Mouse (Mus musculus) left cerebral cortex, postnatal 36 days (tissue): ENCODE data around the gene Lingo1. TPM values are rescaled to one million over a fixed set of nuclear protein-coding genes. Genes with fewer than 3 reads are reported as not detected.
A peak's percentile ranks its signal among the peaks of the same experiment; 100 is the strongest.

Experiments
- DNase-seq, 2 experiments: peaks; one replicate each; pipeline ENCODE4 v3.0.0; 2021 to 2022; ENCODE audit warnings: low spot score in 2 of 2, mixed read lengths in 1 of 2
- intact Hi-C: fragments of 180-260 bp; cut with DNase I; formaldehyde crosslinking; loops from one replicate; pipeline ENCODE4 v1.15.1; 2025
- total RNA-seq, 2 experiments: library from RNA; stranded (reverse); gene quantifications; 2 replicates each; pipeline ENCODE4 v1.2.3; 2021

The Lingo1 gene
- total RNA-seq, 2 experiments from 2014 or later = 455 to 509 TPM

GRCm38 (mm10) chr9:56620512-56621371 lies 175.5 kb downstream of the Lingo1 start:
- DNase-seq = peak in 1 of 2 experiments; percentile 62
- intact Hi-C loops = no loop called here

- DNase-seq = no peak
- intact Hi-C loops = no loop called here
Measured at GRCm38 (mm10) chr9:56619715-56620114, 176.6 kb downstream of the Lingo1 start.

- no peak for DNase-seq
- intact Hi-C loops = no loop called here
Measured at GRCm38 (mm10) chr9:56618660-56619059, 177.6 kb downstream of the Lingo1 start.

- peak in 1 of 2 experiments; percentile 4 for DNase-seq
- intact Hi-C loops = no loop called here
Measured at GRCm38 (mm10) chr9:56616061-56616460, 180.2 kb downstream of the Lingo1 start.

- intact Hi-C loops = loop anchor here (5.0 kb wide), 1 partner anchor 400 kb away; no protein-coding TSS in a partner anchor
- DNase-seq = peak in 1 of 2 experiments; percentile 25
Measured at GRCm38 (mm10) chr9:56612798-56613183, 183.5 kb downstream of the Lingo1 start.

- peak in 1 of 2 experiments; percentile 25 for DNase-seq
- intact Hi-C loops = loop anchor here (5.0 kb wide), 1 partner anchor 400 kb away; no protein-coding TSS in a partner anchor
Measured at GRCm38 (mm10) chr9:56611912-56612797, 184.1 kb downstream of the Lingo1 start.

GRCm38 (mm10) chr9:56610955-56611354 lies 185.3 kb downstream of the Lingo1 start:
- intact Hi-C loops = loop anchor here (5.0 kb wide), 1 partner anchor 399 kb away; no protein-coding TSS in a partner anchor
- peak in 1 of 2 experiments; percentile 18 for DNase-seq

GRCm38 (mm10) chr9:56610466-56610865 lies 185.8 kb downstream of the Lingo1 start:
- intact Hi-C loops = loop anchor here (5.0 kb wide), 1 partner anchor 398 kb away; no protein-coding TSS in a partner anchor
- no peak for DNase-seq

- no peak for DNase-seq
- intact Hi-C loops = loop anchor here (5.0 kb wide), 1 partner anchor 337 kb away; no protein-coding TSS in a partner anchor
Measured at GRCm38 (mm10) chr9:56609486-56609885, 186.8 kb downstream of the Lingo1 start.

GRCm38 (mm10) chr9:56608691-56609351 lies 187.4 kb downstream of the Lingo1 start:
- intact Hi-C loops = loop anchor here (5.0 kb wide), 1 partner anchor 337 kb away; no protein-coding TSS in a partner anchor
- no peak for DNase-seq

- intact Hi-C loops = loop anchor here (5.0 kb wide), 1 partner anchor 334 kb away; no protein-coding TSS in a partner anchor
- peak in 1 of 2 experiments; percentile 7 for DNase-seq
Measured at GRCm38 (mm10) chr9:56606082-56606740, 190.1 kb downstream of the Lingo1 start.

GRCm38 (mm10) chr9:56605443-56605806 lies 190.8 kb downstream of the Lingo1 start:
- DNase-seq = no peak
- intact Hi-C loops = loop anchor here (5.0 kb wide), 1 partner anchor 333 kb away; no protein-coding TSS in a partner anchor

GRCm38 (mm10) chr9:56604797-56605442 lies 191.3 kb downstream of the Lingo1 start:
- intact Hi-C loops = loop anchor here (5.0 kb wide), 1 partner anchor 333 kb away; no protein-coding TSS in a partner anchor
- DNase-seq = no peak

- intact Hi-C loops = no loop called here
- no peak for DNase-seq
Measured at GRCm38 (mm10) chr9:56600655-56601054, 195.6 kb downstream of the Lingo1 start.

- no peak for DNase-seq
- intact Hi-C loops = no loop called here
Measured at GRCm38 (mm10) chr9:56592639-56593038, 203.6 kb downstream of the Lingo1 start.

- intact Hi-C loops = no loop called here
- no peak for DNase-seq
Measured at GRCm38 (mm10) chr9:56591248-56591888, 204.9 kb downstream of the Lingo1 start.

- DNase-seq = no peak
- intact Hi-C loops = no loop called here
Measured at GRCm38 (mm10) chr9:56589762-56590161, 206.5 kb downstream of the Lingo1 start.

- no peak for DNase-seq
Measured at GRCm38 (mm10) chr9:56584043-56584424, 212.2 kb downstream of the Lingo1 start.

More at GRCm38 (mm10) chr9:56584043-56584424, 212.2 kb downstream of the Lingo1 start:
- intact Hi-C loops = no loop called here
